Mouse (Mus musculus) midbrain, embryonic 11.5 days (tissue): ENCODE data around the gene Gpr61. TPM values are rescaled to one million over a fixed set of nuclear protein-coding genes. Genes with fewer than 3 reads are reported as not detected.

Source experiments
- ATAC-seq: fragments of 200-750 bp; cut with Nextera tagmentation; 2 replicates; pipeline ENCODE4 v1.8.0; 2017; ENCODE audit warnings: moderate TSS enrichment, moderate library complexity; ENCODE audit not compliant: low FRiP score
- DNase-seq: peaks from one replicate; pipeline ENCODE4 v3.0.0; 2015; ENCODE audit warnings: low spot score; ENCODE audit errors: missing footprints
- H3K27ac ChIP-seq: fragments of 300-500 bp; sonication (generic); 2 replicates; pipeline ENCODE4 v1.5.1; 2014; ENCODE audit warnings: low read depth, low read length
- H3K27me3 ChIP-seq: fragments of 300-500 bp; sonication (generic); 2 replicates; pipeline ENCODE4 v1.6.1; 2014; ENCODE audit warnings: mild to moderate bottlenecking, low read length, moderate library complexity, mixed read lengths; ENCODE audit not compliant: control insufficient read depth, insufficient read depth
- H3K36me3 ChIP-seq: fragments of 300-500 bp; sonication (generic); 2 replicates; pipeline ENCODE4 v1.6.1; 2014; ENCODE audit warnings: mild to moderate bottlenecking, low read length, moderate library complexity, mixed read lengths; ENCODE audit not compliant: control insufficient read depth, insufficient read depth
- H3K4me1 ChIP-seq: fragments of 300-500 bp; sonication (generic); 2 replicates; pipeline ENCODE4 v1.6.1; 2014; ENCODE audit warnings: low read length; ENCODE audit not compliant: control insufficient read depth, insufficient read depth
- H3K4me2 ChIP-seq: fragments of 300-500 bp; sonication (generic); 2 replicates; pipeline ENCODE4 v1.6.1; 2014; ENCODE audit warnings: mild to moderate bottlenecking, moderate library complexity
- H3K4me3 ChIP-seq: fragments of 300-500 bp; sonication (generic); 2 replicates; pipeline ENCODE4 v1.5.1; 2014; ENCODE audit warnings: low read depth, low read length
- H3K9ac ChIP-seq: fragments of 300-500 bp; sonication (generic); 2 replicates; pipeline ENCODE4 v1.6.1; 2014; ENCODE audit warnings: low read length
- H3K9me3 ChIP-seq: fragments of 300-500 bp; sonication (generic); 2 replicates; pipeline ENCODE4 v1.6.1; 2016; ENCODE audit warnings: low read length; ENCODE audit not compliant: control insufficient read depth
- WGBS: fragments of 180-500 bp; shearing (Covaris S2); extraction: QIAGEN DNeasy Blood & Tissue Kit; methylation state at CpG from one replicate; pipeline ENCODE4 v1.1.7; 2014; 5-methylcytosine and 5-hydroxymethylcytosine counted together
- polyA plus RNA-seq: library from polyadenylated mRNA; unstranded; fragments of >200 nt; fragmentation: Nextera tagmentation; extraction: Ambion mirVana; gene quantifications from 2 replicates; pipeline ENCODE4 v1.2.1, GENCODE M21; 2014

The Gpr61 gene
- polyA plus RNA-seq, 1 experiment from 2014 or later, result 0.19 TPM

GRCm38 (mm10) chr3:108184742-108185141 is 30.1 kb upstream of the Gpr61 start:
- no peak overlapping the region for H3K4me2 ChIP-seq
- DNase-seq (no peak), ATAC-seq (no peak)
- H3K27me3 ChIP-seq, result peaks cover 6% of the 10 kb centered on the region; the same call in 1 of the 2 replicates
- H3K9me3 ChIP-seq, result no peaks in the 10 kb centered on the region
- H3K4me1 ChIP-seq, result peaks cover 11% of the 10 kb centered on the region
- H3K27ac ChIP-seq, result no peak overlapping the region
- no peak overlapping the region for H3K4me3 ChIP-seq
- no peaks in the 10 kb centered on the region for H3K36me3 ChIP-seq
- no peak overlapping the region for H3K9ac ChIP-seq
- WGBS, result 72% methylated on average over 3 of the region's 3 CpGs

- ATAC-seq, result no peak
- Histone ChIP-seq H3K27ac (no peak overlapping the region), H3K9me3 (no peaks in the 10 kb centered on the region), H3K4me2 (no peak overlapping the region), H3K36me3 (no peaks in the 10 kb centered on the region), H3K4me1 (0 out of 2 replicates have a peak, but pooled peaks cover 2% of the 10 kb centered on the region), H3K27me3 (peaks cover 3% of the 10 kb centered on the region; the same call in 1 of the 2 replicates), H3K4me3 (no peak overlapping the region), H3K9ac (no peak overlapping the region)
- 62% methylated on average over 2 of the region's 2 CpGs for WGBS
- DNase-seq, result peak; percentile 77
These were observed 25.8 kb upstream of the Gpr61 start for GRCm38 (mm10) chr3:108180514-108180913.

GRCm38 (mm10) chr3:108178756-108179715 is 24.4 kb upstream of the Gpr61 start:
- peak; percentile 47 for DNase-seq
- no peaks in the 10 kb centered on the region for H3K4me1 ChIP-seq
- H3K36me3 ChIP-seq, result no peaks in the 10 kb centered on the region
- ATAC-seq, result no peak
- H3K9me3 ChIP-seq, result no peaks in the 10 kb centered on the region
- H3K9ac ChIP-seq, result no peak overlapping the region
- WGBS, result 86% methylated on average over 7 of the region's 7 CpGs
- H3K27ac ChIP-seq, result no peak overlapping the region
- H3K27me3 ChIP-seq, result no peaks in the 10 kb centered on the region
- no peak overlapping the region for H3K4me2 ChIP-seq
- no peak overlapping the region for H3K4me3 ChIP-seq

GRCm38 (mm10) chr3:108174672-108175531 is 20.2 kb upstream of the Gpr61 start:
- Histone ChIP-seq H3K9ac (no peak overlapping the region), H3K27me3 (no peaks in the 10 kb centered on the region), H3K4me1 (no peaks in the 10 kb centered on the region), H3K27ac (0 out of 2 replicates have a peak overlapping the region, but pooled peaks have one; percentile 10), H3K4me3 (no peak overlapping the region), H3K9me3 (no peaks in the 10 kb centered on the region), H3K36me3 (no peaks in the 10 kb centered on the region), H3K4me2 (no peak overlapping the region)
- ATAC-seq (peak; percentile 52; the same call in 1 of the 2 replicates), DNase-seq (no peak)
- WGBS, result 35% methylated on average over 14 of the region's 14 CpGs

- 41% methylated on average over 3 of the region's 3 CpGs for WGBS
- Histone ChIP-seq H3K27me3 (no peaks in the 10 kb centered on the region; the same call in 1 of the 2 replicates), H3K4me2 (no peak overlapping the region), H3K27ac (no peak overlapping the region), H3K4me3 (no peak overlapping the region), H3K9ac (no peak overlapping the region), H3K4me1 (peaks cover 21% of the 10 kb centered on the region), H3K9me3 (no peaks in the 10 kb centered on the region), H3K36me3 (no peaks in the 10 kb centered on the region)
- ATAC-seq, result no peak
- no peak for DNase-seq
These were observed 14.5 kb upstream of the Gpr61 start for GRCm38 (mm10) chr3:108169199-108169598.

DNA sequence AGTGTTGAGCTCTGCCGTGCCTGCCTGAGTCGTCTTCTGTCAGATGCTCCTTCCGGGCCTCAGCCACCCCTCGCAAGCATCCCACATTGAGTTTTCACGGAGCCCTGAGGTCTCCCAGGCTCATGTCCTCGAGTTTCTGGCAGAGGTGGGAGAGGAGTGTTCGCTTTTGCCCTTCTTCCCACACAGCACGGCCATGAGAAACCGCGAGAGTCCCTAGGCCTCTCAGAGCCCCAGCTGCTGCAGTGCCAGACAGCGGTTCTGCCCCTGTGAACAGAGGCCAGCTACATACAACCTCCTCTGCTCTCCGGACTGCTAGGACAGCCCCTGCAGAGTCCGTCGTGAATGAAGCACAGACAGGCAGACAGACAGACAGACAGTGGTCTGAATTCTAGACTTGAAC is 12.8 kb upstream of the Gpr61 start:
- Histone ChIP-seq H3K4me1 (peaks cover 21% of the 10 kb centered on the region), H3K9me3 (no peaks in the 10 kb centered on the region), H3K27ac (peak overlapping the region; percentile 32; the same call in 1 of the 2 replicates), H3K27me3 (no peaks in the 10 kb centered on the region; the same call in 1 of the 2 replicates), H3K4me3 (no peak overlapping the region), H3K36me3 (no peaks in the 10 kb centered on the region), H3K4me2 (no peak overlapping the region), H3K9ac (no peak overlapping the region)
- WGBS, result 57% methylated on average over 14 of the region's 14 CpGs
- no peak for DNase-seq
- ATAC-seq, result no peak

GRCm38 (mm10) chr3:108166486-108167211 is 12.0 kb upstream of the Gpr61 start:
- no peaks in the 10 kb centered on the region; the same call in 1 of the 2 replicates for H3K27me3 ChIP-seq
- peak overlapping the region; percentile 32; the same call in 1 of the 2 replicates for H3K27ac ChIP-seq
- H3K4me2 ChIP-seq, result no peak overlapping the region
- WGBS, result 9% methylated on average over 10 of the region's 11 CpGs
- peak; percentile 71 for ATAC-seq
- no peak overlapping the region for H3K4me3 ChIP-seq
- no peak overlapping the region for H3K9ac ChIP-seq
- H3K4me1 ChIP-seq, result peaks cover 21% of the 10 kb centered on the region
- peak; percentile 89 for DNase-seq
- no peaks in the 10 kb centered on the region for H3K36me3 ChIP-seq
- no peaks in the 10 kb centered on the region for H3K9me3 ChIP-seq

- DNase-seq, result no peak
- H3K36me3 ChIP-seq, result no peaks in the 10 kb centered on the region
- H3K4me2 ChIP-seq, result no peak overlapping the region
- no peak overlapping the region for H3K4me3 ChIP-seq
- H3K27me3 ChIP-seq, result no peaks in the 10 kb centered on the region; the same call in 1 of the 2 replicates
- 21% methylated on average over 10 of the region's 10 CpGs for WGBS
- no peaks in the 10 kb centered on the region for H3K9me3 ChIP-seq
- peak overlapping the region; percentile 78 for H3K27ac ChIP-seq
- peak overlapping the region; percentile 4 for H3K9ac ChIP-seq
- peaks cover 21% of the 10 kb centered on the region for H3K4me1 ChIP-seq
- ATAC-seq, result peak; percentile 31; the same call in 1 of the 2 replicates
These were observed 11.0 kb upstream of the Gpr61 start for GRCm38 (mm10) chr3:108165532-108166315.
